Mouse (Mus musculus): ENCODE data around the gene Pinlyp.

The Pinlyp gene

DNA sequence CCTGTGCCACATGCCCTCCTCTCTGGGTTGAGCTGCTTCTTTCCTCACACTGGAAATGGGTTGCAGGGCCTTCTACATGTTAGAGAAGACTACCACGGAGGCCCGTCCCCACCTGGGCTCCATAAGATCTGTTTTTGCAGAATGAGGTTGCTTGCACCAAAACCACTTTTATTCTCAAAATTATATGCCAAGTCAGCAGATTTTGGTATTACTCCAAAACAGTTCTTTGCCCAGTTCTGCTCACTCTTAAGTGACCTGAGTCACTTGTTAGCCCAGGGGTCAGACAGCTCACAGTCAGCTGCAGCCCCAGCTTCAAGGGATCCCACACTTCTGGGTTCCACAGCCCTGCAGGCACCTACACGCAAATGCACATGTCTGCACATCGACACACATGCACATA lies 15.5 kb upstream of the Pinlyp start:
- no peak for DNase-seq (ENCODE audit: low spot score)

DNA sequence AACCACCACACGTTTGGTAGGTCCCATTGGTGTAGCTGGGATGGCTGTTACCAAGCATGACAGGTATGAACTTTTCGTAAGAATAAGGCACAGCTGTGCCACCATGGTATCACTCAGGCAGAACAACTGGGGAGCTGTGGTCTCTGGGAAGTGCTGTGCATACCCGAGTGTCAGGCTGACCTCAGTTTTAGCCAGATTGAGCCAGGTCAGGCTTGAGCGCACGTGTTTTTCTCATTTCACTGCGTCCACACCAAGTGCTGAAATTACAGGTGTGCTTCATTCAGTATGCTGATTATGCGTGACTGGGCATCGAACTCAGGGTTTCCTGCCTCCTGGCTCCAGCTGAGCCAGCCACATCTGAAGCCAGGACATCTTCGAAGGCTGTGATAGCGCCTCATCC lies 9.9 kb upstream of the Pinlyp start:
- DNase-seq (ENCODE audit: low spot score), result no peak

DNA sequence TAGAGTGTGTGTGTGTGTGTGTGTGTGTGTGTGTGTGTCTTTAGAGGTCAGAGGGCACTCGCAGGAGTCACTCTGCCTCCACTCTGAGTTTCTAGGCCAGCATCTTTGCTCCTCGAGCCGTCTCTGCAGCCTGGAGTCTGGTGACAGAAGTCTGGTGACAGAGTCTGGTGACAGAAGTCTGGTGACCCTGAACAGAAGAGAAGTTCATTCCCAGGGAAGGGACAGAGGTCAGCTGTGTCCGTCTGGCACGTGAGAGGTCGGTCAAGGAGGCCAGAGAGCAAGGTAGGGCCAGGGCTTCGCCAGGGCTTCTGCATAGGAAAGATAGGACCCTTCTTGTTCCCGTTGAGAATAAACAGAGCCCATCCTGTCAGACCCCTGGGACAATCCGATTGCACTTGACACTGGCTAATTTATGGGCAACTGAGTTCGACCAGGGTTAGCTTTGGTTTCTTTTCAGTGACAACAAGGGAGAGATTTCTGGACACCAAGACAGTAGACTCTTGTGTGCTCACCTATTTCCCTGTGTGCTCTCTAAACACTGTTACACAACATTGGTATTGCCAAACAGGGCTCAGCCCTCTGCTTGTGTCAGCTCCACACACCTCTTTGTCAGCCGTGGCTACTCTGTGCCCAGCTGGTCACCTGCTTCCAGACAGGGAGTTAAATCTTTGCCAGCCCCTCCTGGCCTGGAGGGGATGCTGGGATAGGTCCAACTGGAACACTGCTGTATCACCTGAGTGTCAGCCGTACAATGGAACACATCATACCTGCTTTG lies 6.3 kb upstream of the Pinlyp start:
- DNase-seq (ENCODE audit: low spot score), result no peak

DNA sequence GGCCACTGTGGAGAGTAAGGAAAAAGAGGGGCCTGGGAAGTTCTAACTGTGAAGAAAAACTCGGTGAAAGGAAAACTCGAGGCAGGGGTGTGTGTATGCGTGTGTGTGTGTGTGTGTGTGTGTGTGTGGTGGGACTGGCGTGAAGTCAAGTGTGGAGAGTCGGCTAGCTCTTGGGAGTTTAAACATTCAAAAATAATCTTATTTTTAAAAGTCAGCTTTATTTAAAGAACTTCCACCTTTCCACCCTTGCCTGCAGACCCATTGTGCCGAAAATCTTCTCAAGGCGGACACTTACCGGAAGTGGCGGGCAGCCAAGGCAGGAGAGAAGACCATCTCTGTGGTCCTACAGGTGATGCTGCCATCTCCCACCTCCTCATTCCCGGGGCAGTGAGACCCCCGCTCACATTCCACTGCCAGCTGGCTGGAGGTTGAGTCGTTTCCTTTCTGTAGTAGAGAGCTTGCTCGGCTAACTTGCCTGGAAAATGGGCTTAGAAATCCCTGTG lies 1.7 kb upstream of the Pinlyp start:
- DNase-seq (ENCODE audit: low spot score), result no peak

DNA sequence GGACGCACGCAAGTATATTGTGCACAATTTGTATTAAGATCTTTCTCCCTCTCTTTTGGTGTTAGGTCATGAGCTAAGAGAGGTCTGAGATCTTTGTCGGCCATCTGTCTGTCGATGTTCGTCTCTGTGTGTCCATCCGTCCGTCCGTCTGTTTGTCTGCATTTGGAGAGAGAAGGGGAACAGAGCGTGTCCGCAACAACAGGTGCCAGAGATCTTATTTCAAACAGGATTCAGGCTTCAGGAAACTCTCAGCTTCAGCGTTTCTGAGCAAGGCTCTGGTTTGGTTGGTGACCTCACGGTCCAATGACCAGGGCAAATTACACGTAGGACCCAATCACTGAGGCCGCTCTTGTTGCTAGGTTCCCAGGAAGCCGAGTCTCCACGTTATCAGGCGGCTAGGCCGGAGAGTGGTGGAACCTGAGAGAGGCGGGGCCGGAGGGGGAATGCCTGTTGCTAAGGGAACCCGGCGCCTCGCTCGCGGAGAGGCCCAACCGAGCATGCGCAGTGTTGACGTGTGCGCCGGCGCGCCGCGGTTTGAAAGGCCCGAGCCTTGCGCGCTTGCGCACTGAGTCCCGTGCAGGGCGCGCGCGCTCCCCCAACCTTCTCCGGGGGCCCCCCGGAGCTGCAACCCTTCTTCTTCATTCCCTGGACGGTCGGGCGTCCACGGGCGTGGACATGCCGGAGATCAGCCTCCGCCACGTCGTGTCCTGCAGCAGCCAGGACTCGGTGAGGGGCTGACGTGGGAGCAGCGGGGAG lies 894 bp upstream of the Pinlyp start:
- peak; percentile 99 for DNase-seq (ENCODE audit: low spot score)

DNA sequence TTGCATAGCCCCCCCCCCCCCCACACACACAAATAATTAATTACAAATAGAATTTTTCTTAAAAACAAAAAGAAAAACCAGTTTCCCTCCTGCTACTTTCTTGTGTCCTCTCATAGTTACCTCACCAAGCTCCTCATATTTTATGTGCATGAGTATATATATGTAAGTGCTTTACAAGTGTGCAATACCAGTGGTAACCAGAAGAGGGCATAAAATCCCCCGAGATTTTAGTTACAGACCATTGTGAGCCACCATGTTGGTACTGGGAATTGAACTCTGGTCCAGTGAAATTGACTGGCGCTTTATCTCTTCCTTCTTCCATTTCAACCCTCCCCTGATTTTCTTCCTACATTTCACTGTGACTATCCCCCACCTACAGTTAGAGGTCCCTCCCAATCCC lies 1.4 kb downstream of the Pinlyp start:
- DNase-seq (ENCODE audit: low spot score), result no peak

DNA sequence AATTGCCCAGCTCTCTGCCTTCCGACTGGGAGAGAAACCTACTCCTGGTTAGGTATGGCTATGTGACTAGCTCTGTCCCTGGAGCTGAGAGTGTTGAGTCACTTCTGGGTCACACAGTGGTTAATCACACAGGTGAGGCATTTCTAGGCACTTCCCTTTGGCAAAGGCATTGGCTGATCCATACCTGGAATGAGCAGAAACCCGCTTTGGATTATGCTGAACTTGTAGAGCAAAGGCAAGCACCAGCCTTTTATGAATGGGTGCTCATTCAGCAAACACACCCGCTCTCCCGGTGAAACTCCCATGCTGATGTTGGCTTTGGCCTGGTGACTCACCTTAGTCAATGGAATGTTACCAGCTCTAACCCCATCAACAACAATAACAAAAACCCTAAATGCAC lies 6.2 kb downstream of the Pinlyp start:
- DNase-seq (ENCODE audit: low spot score), result no peak

DNA sequence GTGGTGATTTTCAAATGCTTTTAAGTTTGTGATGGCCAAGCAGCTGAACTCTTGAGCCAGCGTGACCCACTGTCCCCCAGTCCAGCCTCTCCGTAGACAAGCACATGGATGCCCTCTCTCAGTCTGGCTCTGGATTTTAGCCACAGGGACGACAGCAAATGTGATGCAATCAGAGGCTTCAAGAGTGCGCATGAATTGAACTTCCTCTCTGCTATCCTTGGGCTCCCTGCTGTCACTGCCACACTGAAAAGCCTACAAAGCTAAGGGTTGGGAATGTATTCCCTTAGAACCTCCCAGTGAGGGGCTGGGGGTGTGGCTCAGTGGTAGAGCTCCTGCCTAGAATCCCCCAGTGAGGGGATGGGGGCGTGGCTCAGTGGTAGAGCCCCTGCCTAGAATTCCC lies 7.2 kb downstream of the Pinlyp start:
- DNase-seq (ENCODE audit: low spot score), result no peak

DNA sequence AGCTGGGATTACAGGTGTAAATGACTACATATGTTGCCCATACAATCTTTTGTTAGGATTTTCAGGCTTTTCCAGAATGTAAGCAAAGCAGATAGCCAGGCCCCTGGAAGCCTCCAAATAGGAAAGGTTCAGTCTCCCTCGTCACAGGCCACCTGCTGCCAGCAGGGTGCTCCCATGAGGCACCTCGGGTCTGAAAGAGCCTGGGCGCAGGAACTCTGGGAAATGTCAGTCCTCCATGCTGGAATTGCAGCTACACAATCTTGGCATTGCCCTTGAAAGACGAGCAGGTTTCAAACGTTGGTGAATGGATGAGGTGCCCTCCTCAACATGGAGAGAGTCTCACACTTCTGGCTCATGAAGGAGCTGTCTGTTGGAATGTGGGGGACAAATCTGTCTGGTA lies 7.8 kb downstream of the Pinlyp start:
- DNase-seq (ENCODE audit: low spot score), result no peak

DNA sequence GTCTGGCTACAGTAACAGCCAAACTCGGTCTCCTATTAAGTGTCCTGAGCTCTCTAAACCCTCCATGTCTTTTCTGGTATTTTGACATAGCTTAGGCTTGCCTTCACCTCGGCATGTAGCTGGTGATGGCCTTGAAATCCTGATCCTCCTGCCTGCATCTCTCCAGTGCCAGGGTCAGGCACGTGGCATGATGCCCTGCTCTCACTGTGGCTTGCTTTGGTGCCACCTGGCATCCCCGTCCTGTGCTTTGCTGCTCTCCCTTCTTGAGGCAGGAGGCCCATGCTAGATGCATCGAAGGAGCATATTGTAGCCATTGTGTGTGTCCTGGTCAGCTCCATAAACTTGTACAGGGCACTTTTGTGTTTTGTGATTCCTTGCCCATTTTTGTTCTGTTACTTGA lies 8.3 kb downstream of the Pinlyp start:
- DNase-seq (ENCODE audit: low spot score), result no peak

DNA sequence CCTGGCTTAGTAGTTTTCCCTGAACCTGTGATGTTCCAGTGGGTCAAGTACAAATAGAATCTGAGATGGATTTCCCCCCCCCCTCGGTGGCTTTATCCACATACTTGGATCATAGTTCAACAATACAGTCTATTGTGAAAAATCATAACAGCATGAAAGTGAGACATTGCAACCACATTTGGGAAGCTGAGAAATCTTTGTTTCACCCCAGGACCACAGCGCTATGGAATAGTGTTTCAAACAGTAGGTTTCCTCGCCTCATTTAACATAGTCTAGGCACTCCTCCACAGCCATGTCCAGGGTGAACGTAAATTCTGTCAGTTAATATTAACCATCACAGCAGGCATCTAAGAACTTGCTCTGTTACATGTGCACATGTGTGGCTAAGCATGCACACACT lies 8.8 kb downstream of the Pinlyp start:
- no peak for DNase-seq (ENCODE audit: low spot score)

DNA sequence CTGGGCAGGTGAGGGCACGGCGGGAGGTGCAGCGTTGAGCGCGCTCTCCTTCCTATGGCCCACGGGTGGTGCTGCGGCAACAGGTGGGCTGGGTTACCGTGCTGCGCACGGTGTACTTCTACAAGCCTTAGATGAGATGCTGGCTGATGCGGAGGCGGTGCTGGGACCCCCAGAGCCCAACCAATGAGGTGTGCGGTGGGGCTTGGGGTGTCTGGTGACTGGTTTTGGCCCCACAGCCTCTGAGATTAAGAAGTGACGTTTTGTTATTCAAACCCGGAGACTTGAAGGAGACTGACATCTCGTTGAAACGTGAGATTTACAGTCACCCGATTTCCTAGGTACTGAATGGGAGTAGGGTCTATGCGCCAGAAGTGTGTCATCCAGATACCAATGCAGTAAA lies 11.6 kb downstream of the Pinlyp start:
- no peak for DNase-seq (ENCODE audit: low spot score)

DNA sequence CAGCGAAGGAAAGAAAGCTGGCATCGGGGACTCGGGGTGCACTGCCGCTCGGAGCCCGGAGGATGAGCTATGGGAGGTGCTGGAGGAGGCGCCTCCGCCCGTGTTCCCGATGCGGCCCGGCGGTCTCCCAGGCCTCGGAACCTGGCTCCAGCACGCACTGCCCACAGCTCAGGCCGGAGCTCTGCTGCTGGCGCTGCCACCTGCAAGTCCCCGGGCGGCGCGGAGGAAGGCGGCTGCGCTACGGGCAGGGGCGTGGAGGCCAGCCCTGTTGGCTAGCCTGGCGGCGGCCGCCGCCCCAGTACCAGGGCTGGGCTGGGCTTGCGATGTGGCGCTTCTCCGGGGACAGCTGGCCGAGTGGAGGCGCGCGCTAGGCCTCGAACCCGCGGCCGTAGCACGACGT lies 12.1 kb downstream of the Pinlyp start:
- DNase-seq (ENCODE audit: low spot score), result no peak

DNA sequence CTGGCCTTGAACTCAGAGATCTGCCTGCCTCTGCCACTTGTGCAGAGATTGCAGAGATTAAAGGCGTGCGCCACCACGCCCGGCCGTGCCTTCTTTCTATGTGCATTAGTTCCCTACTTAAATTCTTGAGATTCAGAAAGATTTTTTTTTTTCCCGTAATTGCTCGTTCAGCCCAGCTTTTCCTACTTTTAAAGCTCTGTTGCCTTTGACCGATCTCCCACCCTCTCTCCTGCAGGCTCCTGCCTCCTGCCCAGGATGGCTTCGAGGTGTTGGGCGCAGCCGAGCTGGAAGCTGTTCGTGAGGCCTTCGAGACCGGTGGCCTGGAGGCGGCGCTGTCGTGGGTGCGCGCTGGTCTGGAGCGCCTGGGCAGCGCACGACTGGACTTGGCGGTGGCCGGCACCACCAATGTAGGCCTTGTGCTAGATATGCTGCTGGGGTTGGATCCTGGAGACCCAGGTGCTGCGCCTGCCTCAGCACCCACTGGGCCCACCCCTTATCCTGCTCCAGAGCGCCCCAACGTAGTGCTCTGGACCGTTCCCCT lies 12.8 kb downstream of the Pinlyp start:
- DNase-seq (ENCODE audit: low spot score), result no peak

DNA sequence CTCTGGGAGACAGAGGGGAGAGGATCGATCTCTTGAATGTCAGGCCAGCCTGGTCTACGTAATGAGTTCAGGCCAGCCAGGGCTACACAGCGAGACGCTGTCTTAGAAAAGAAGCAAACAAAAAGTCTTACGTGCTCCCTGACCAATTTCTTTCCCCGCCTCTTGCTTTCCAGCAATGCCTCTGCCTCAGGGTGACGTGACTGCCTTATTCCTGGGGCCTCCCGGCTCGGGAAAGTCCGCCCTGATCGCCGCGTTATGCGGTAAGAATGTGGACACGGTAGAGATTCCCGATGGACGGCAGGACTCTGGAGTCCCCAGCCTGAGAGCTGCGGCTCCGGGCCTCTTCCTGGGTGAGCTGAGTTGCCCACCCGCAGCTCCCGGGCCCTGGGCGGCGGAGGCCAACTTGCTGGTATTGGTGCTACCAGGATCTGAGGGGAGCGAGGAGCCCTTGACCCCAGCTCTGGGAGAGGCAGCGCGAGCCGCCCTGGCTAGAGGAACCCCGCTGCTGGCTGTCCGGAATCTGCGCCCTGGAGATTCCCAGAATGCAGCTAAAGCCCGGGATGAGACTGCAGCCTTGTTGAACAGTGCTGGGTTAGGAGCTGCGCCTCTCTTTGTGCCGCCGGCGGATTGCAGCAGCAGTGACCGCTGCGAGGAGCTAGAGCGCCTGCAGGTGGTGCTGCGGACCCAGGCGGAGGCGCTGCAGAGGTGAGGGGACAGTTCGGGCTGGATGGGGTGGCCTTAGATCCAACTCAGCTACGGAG lies 14.5 kb downstream of the Pinlyp start:
- peak; percentile 79 for DNase-seq (ENCODE audit: low spot score)

DNA sequence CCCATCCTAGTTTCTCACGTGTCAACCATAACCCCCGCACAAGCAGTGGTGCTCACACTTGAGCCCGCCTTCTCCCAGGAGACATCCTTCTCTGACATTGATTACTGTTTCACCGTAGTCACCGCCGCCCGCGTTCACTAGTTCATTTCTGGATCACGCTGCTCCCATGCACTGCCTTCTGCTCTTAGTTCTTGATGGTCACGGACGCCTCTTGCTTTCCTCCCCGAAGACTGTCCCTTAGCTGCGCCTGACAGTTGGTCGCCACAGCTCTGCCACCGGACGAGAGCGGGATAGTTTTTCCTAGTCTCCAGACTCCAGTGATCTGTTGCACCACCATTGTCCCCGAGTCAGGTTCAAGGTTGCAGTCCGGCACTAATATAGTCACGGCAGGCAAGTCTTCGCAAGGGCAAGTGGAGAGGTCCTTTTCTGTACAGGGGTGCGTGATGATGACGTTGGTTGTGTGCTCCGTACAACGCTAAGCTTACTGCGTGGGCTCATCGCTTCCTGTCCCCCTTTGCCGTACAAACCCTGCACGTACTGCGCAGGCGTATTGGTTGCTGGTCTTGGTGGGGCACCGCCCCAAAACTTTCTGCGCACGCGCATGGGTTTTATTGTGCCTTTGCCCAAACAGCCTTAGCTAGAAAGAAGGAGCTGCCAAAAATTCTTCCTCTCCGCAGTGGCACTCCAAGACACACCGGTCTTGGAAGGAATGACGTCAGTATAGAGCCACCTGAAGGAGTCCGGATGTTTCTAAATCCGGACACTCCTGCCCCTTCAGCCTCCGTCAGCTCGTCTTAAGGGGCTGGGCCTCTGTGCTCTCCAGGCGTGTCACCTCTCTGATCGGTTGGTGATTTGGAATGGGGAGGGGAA lies 15.6 kb downstream of the Pinlyp start, which contains the start of gene Irgq:
Gene Irgq (plus strand): TSS at position 628 of the 870 bp plus-strand sequence.
- peak; percentile 98 for DNase-seq (ENCODE audit: low spot score)

DNA sequence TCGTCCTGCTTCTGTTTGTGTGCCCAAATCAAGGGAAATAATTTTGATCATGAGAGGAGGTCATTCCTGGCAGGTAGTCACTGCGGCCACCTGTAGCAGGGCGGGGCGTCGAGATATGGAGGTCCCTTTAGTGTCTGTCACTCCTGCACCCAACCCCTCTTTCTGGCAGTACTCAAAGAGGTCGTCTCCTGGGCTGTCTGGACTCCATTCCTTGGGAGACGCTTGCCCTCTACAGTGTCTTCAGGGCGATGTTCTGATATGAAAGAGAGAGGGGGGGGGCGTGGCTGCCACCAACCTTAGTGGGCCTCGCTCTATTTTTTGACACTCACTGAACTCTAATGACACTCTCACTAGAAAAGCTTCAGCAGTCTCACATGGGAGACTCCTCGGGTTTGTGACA lies 16.3 kb downstream of the Pinlyp start:
- peak; percentile 43 for DNase-seq (ENCODE audit: low spot score)

DNA sequence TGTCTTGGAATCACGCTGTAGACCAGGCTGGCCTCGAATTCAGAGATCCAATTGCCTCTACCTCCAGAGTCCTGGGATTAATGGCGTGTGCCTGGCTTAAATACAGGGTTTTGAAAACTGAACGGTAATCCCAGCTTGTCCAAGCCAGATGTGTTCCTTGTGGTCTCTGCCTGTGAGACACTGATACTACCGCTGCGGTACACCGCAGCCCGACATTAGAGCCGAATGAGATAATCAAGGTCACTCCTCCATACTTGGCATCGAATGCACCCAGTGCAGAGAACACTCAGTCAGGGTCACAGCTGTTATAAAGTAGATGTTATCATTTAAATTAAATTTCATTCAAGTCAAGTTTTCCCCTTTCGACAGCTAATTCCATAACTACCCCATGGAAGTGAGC lies 17.1 kb downstream of the Pinlyp start:
- DNase-seq (ENCODE audit: low spot score), result peak; percentile 64

DNA sequence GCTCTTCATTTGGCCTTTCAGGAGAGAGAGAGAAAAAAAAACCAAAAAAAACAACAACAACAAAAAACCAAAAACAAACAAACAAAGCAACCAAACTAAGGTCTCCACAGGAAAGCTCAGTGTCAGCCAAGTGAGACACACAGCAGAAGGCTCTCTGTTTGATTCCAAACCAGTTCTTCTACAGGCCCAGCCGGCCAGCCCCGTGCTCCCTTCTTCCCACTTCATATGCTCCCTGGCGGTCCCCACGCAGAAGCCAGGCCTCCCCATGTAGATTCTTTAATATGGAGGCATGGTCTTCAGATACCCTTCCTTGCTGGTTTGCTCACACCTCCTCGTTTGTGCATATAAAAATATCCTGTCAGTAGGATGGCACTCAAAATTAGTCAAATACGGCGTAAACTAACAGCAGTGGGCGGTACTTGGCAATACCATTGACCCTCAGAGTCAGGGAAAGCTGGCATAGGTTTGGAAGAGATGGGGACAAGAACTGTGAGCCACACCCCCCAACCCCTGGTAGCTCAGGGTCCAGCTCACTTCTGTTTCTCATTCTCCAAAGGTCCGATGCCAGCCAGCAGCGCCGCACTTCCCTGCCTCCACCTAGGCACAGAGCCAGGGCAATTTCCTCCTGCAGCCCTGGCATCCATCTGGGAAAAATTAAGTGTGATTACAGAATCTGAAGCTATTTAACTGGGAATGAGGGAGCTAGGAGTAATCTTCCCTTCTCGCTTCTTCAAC lies 20.1 kb downstream of the Pinlyp start:
- peak; percentile 77 for DNase-seq (ENCODE audit: low spot score)

DNA sequence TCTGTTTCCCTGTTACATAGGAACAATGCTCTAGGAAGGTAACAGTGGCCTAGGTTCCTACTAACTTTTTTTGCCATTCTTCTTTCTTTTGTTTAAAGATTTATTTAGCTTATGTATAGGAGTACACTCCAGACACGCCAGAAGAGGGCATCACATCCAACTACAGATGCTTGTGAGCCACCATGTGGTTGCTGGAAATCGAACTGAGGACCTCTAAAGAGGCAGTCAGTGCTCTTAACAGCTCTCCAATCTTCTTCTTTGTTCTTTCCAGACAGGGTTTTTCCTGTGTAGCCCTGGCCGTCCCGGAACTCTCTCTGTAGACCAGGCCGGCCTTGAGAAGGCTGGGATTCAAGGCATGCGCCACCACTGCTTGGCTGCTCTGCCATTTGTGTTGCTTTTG lies 20.9 kb downstream of the Pinlyp start:
- no peak for DNase-seq (ENCODE audit: low spot score)

DNA sequence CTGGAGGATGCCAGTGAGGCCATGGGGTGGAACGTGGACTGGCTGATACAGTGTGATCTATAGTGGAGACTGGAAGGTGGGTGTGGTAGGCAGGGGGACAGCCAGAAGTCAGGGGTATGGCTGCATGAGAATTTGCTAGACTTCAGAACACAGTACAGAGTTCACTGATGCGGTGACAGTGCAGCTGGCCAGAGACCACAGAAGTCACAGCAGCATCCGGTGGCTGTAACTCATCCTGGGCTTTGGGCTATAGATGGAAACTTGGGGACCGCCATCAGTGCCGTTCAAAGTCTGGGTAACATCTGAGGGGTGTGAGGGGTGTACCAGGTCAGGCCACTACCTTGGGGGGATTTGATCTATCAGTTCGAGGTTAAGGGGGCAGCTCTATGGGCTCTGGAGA lies 22.2 kb downstream of the Pinlyp start:
- no peak for DNase-seq (ENCODE audit: low spot score)

Measured in MN1 (cell line).